In the genomic region with DNA sequence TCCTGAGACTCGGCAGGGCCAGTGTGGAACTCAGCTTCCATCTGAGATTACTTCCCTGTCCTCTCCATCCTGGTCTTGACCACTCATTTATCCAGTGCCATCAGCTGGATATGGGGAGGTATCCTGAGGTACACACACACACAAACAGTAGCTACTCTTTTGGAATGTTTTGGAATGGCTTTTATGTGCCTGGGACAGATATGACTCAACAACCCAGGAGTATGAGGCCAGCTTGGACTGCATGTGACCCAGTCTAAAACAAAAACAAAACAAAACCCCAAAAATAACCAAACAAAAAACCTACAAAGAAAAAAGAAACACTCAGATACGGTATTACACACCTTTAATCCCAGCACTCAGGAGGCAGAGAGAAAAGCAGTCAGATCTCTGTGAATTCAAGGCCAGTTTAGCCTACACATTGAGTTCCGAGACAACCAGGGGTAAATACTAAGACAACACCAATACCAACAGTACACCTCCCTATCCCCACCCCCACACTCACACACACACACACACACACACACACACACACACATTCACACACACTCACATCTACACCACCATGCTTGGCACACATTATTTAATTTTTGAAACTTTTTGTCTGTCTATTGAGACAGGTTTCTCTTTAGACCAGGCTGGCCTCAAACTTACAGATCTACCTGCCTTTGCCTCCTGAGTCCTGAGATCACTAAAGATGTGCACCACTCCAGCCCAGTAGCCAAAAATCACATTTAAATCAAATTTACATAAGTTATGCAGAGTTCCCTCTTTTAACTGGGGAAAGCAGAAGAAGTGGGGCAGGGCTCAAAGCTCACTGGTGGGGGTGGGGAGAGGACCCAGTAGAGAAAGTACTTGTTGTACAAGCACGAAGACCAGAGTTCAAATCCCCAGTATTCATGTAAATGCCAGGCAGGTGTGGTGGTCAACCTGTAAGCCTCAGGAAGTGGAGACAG, we compare ENCODE assay signal across 15 mouse cellular contexts. TPM values are rescaled to one million over a fixed set of nuclear protein-coding genes. Genes with fewer than 3 reads are reported as not detected.
DNase-seq lines count a peak whose midpoint lies in the region; ATAC-seq and TF ChIP-seq lines count a peak whose summit lies in the region.
"Had no signal": no experiment of that assay in that cellular context is flagged by ENCODE, and none has a peak within 500 bp of the region (broad histone marks: within the 10 kb centered on the region; RNA-seq: fewer than 3 reads in every experiment).

No protein-coding gene starts in this region.

- H3K36me3 ChIP-seq in hindbrain, embryonic 10.5 days, result no peaks in the 10 kb centered on the region
- no peaks in the 10 kb centered on the region for H3K36me3 ChIP-seq in hindbrain, embryonic 16.5 days (ENCODE audit: control insufficient read depth, insufficient read depth, low read length)
- H3K36me3 ChIP-seq in C2C12 (ENCODE audit: control insufficient read depth, insufficient read depth), result no peaks in the 10 kb centered on the region
- no peaks in the 10 kb centered on the region for H3K36me3 ChIP-seq in liver, embryonic 15.5 days (replicated peaks)
- H3K36me3 ChIP-seq: stomach, embryonic 15.5 days had no signal

- peak overlapping the region; percentile 31 for H3ac ChIP-seq in C2C12 (ENCODE audit: control insufficient read depth, insufficient read length, low read depth)

- 72% methylated on average over 4 of the region's 4 CpGs for WGBS in hindbrain, embryonic 10.5 days
- WGBS in hindbrain, embryonic 16.5 days, result 74% methylated on average over 4 of the region's 4 CpGs
- WGBS in liver, embryonic 15.5 days (ENCODE audit: insufficient replicate concordance), result 37% methylated on average over 4 of the region's 4 CpGs

- H3K27ac ChIP-seq in hindbrain, embryonic 10.5 days, result peak overlapping the region; percentile 62
- H3K27ac ChIP-seq in hindbrain, embryonic 16.5 days (ENCODE audit: low read depth, low read length), result no peak overlapping the region
- no peak overlapping the region for H3K27ac ChIP-seq in liver, embryonic 15.5 days (replicated peaks)
- H3K27ac ChIP-seq: stomach, embryonic 15.5 days had no signal

- TF ChIP-seq CTCF in C2C12 (IDR thresholded peaks at IDR 0.05; ENCODE audit: control insufficient read depth, insufficient read depth, insufficient read length), result no peak

- no peak for DNase-seq in hindbrain, embryonic 10.5 days (ENCODE audit: low spot score)
- DNase-seq in R1 (ENCODE audit: low read depth, low spot score), result peak; percentile 90
- DNase-seq in left cerebral cortex, postnatal 25 days (ENCODE audit: low spot score in 2 of 2), result no peak
- no peak for DNase-seq in adrenal gland, postnatal 36 days
- DNase-seq: cerebellum, adult 2 months; forebrain, postnatal 0 days; kidney, adult 8-10 months had no signal

- H3K4me2 ChIP-seq in hindbrain, embryonic 16.5 days (ENCODE audit: low read length), result no peak overlapping the region
- H3K4me2 ChIP-seq in liver, embryonic 15.5 days, result peak overlapping the region; percentile 35; the same call in 1 of the 2 replicates

- peaks cover 18% of the 10 kb centered on the region for H3K4me1 ChIP-seq in hindbrain, embryonic 10.5 days (replicated peaks)
- no peaks in the 10 kb centered on the region for H3K4me1 ChIP-seq in hindbrain, embryonic 16.5 days (ENCODE audit: control insufficient read depth, insufficient read depth, low read depth, low read length)
- peaks cover 16% of the 10 kb centered on the region for H3K4me1 ChIP-seq in liver, embryonic 15.5 days (replicated peaks)

- H3K79me3 ChIP-seq in C2C12 (ENCODE audit: low read depth), result no peaks in the 10 kb centered on the region

- no peak overlapping the region for H3K9ac ChIP-seq in hindbrain, embryonic 16.5 days (ENCODE audit: low read depth, low read length)
- H3K9ac ChIP-seq in liver, embryonic 15.5 days, result no peak overlapping the region
- H3K9ac ChIP-seq: forebrain, postnatal 0 days; stomach, embryonic 15.5 days had no signal

- ATAC-seq in hindbrain, embryonic 16.5 days, result no peak
- no peak for ATAC-seq in liver, embryonic 15.5 days (ENCODE audit: insufficient read depth)
- ATAC-seq in megakaryocyte progenitor cell, adult 5-6 weeks (replicated peaks; ENCODE audit: poor library complexity), result no peak
- ATAC-seq: forebrain, postnatal 0 days had no signal

- H3K79me2 ChIP-seq in C2C12 (ENCODE audit: control insufficient read depth, insufficient read depth), result no peaks in the 10 kb centered on the region

- intact Hi-C loops in left cerebral cortex, postnatal 25 days (cut with DNase I), result loop anchor here (5.0 to 10.0 kb wide), 2 partner anchors 43 to 285 kb away; no protein-coding TSS in a partner anchor

- no peak overlapping the region for H3K4me3 ChIP-seq in hindbrain, embryonic 10.5 days
- H3K4me3 ChIP-seq in hindbrain, embryonic 16.5 days (ENCODE audit: low read length), result no peak overlapping the region
- H3K4me3 ChIP-seq in C2C12 (ENCODE audit: insufficient read depth, poor library complexity, severe bottlenecking), result no peak overlapping the region
- no peak overlapping the region for H3K4me3 ChIP-seq in liver, embryonic 15.5 days (replicated peaks)
- H3K4me3 ChIP-seq: stomach, embryonic 15.5 days had no signal

- no peaks in the 10 kb centered on the region for H3K27me3 ChIP-seq in hindbrain, embryonic 10.5 days (ENCODE audit: insufficient read depth, poor library complexity, severe bottlenecking)
- H3K27me3 ChIP-seq in hindbrain, embryonic 16.5 days (replicated peaks; ENCODE audit: control insufficient read depth, insufficient read depth, low read length), result no peaks in the 10 kb centered on the region
- no peaks in the 10 kb centered on the region for H3K27me3 ChIP-seq in C2C12 (ENCODE audit: control insufficient read depth, insufficient read depth, insufficient read length)
- peaks cover 3% of the 10 kb centered on the region; the same call in 1 of the 2 replicates for H3K27me3 ChIP-seq in liver, embryonic 15.5 days
- H3K27me3 ChIP-seq: stomach, embryonic 15.5 days had no signal

- no peaks in the 10 kb centered on the region for H3K9me3 ChIP-seq in hindbrain, embryonic 10.5 days
- H3K9me3 ChIP-seq in hindbrain, embryonic 16.5 days (ENCODE audit: control insufficient read depth, low read length), result no peaks in the 10 kb centered on the region
- H3K9me3 ChIP-seq in liver, embryonic 15.5 days (replicated peaks), result no peaks in the 10 kb centered on the region
- H3K9me3 ChIP-seq: stomach, embryonic 15.5 days had no signal

TF ChIP-seq in C2C12, 6 proteins besides CTCF, POLR2A, EP300 and RAD21 (continues in another document):
- TF ChIP-seq MYOG (IDR thresholded peaks at IDR 0.05; ENCODE audit: control insufficient read depth, extremely low read depth, insufficient read length), result no peak
- TF ChIP-seq CEBPB (IDR thresholded peaks at IDR 0.05; ENCODE audit: low read depth), result peak; percentile 36
- peak; percentile 85 for TF ChIP-seq USF1 (IDR thresholded peaks at IDR 0.05; ENCODE audit: low read depth)

RNA-seq across cellular contexts. Expression of a gene that starts 13.8 kb away (rescaled TPM):
- polyA plus RNA-seq in hindbrain, embryonic 10.5 days (2016; fragmentation: Nextera tagmentation; extraction: Ambion mirVana), result 38.6 and 39.3 TPM in 2 replicates
- 29.0 and 38.1 TPM in 2 replicates for polyA plus RNA-seq in hindbrain, embryonic 16.5 days (2015; fragmentation: Nextera tagmentation; extraction: Ambion mirVana)
- 27.3 TPM for polyA plus RNA-seq in C2C12 (2012; fragmentation: generic; extraction: Trizol)
- 16.2 and 17.0 TPM in 2 replicates for polyA plus RNA-seq in liver, embryonic 15.5 days (2015; fragmentation: Nextera tagmentation; extraction: Ambion mirVana)
- 10 to 100 TPM; 32.4 to 35.5 TPM for total RNA-seq in left cerebral cortex, postnatal 25 days (2021)
- 10 to 100 TPM; 44.7 to 49.2 TPM for total RNA-seq in adrenal gland, postnatal 36 days (2021)
- total RNA-seq in megakaryocyte progenitor cell, adult 5-6 weeks (2015), result 18.0 and 18.2 TPM in 2 replicates
- total RNA-seq in megakaryocyte progenitor cell, adult 5-6 weeks (2017), result 21.4 and 25.7 TPM in 2 replicates

RNA-seq across cellular contexts. Expression of a gene that starts 15.7 kb away (rescaled TPM):
- not detected in 2 replicates for polyA plus RNA-seq in hindbrain, embryonic 10.5 days (2016; fragmentation: Nextera tagmentation; extraction: Ambion mirVana)
- polyA plus RNA-seq in hindbrain, embryonic 16.5 days (2015; fragmentation: Nextera tagmentation; extraction: Ambion mirVana), result 4.9 TPM in 1 of 2 replicates, not detected in the other
- not detected for polyA plus RNA-seq in C2C12 (2012; fragmentation: generic; extraction: Trizol)
- not detected in 2 replicates for polyA plus RNA-seq in liver, embryonic 15.5 days (2015; fragmentation: Nextera tagmentation; extraction: Ambion mirVana)
- 1 to 10 TPM; 8.8 to 10.0 TPM for total RNA-seq in left cerebral cortex, postnatal 25 days (2021)
- 10 to 100 TPM; 13.7 to 16.1 TPM for total RNA-seq in adrenal gland, postnatal 36 days (2021)
- 1.6 and 8.0 TPM in 2 replicates for total RNA-seq in megakaryocyte progenitor cell, adult 5-6 weeks (2015)
- not detected in 2 replicates for total RNA-seq in megakaryocyte progenitor cell, adult 5-6 weeks (2017)
- total RNA-seq: forebrain, postnatal 0 days had no signal
- polyA plus RNA-seq: activated CD4-positive, CD25-positive, alpha-beta regulatory T cell, adult 4 months; cerebellum, adult 2 months; forebrain, postnatal 0 days; limb, embryonic 14.5 days; neural tube, embryonic 11.5 days; stomach, embryonic 15.5 days had no signal

RNA-seq across cellular contexts. Expression of a gene that starts 35.0 kb away (rescaled TPM):
- 111 TPM in 2 replicates for polyA plus RNA-seq in hindbrain, embryonic 10.5 days (2016; fragmentation: Nextera tagmentation; extraction: Ambion mirVana)
- polyA plus RNA-seq in hindbrain, embryonic 16.5 days (2015; fragmentation: Nextera tagmentation; extraction: Ambion mirVana), result 116 and 117 TPM in 2 replicates
- 507 TPM for polyA plus RNA-seq in C2C12 (2012; fragmentation: generic; extraction: Trizol)
- 130 and 134 TPM in 2 replicates for polyA plus RNA-seq in liver, embryonic 15.5 days (2015; fragmentation: Nextera tagmentation; extraction: Ambion mirVana)
- total RNA-seq in left cerebral cortex, postnatal 25 days (2021), result 100 to 1,000 TPM; 104 to 111 TPM
- 100 to 1,000 TPM; 263 to 281 TPM for total RNA-seq in adrenal gland, postnatal 36 days (2021)
- 218 and 306 TPM in 2 replicates for total RNA-seq in megakaryocyte progenitor cell, adult 5-6 weeks (2015)
- total RNA-seq in megakaryocyte progenitor cell, adult 5-6 weeks (2017), result 305 and 370 TPM in 2 replicates

RNA-seq across cellular contexts. Expression of a gene that starts 44.1 kb away (rescaled TPM):
- polyA plus RNA-seq in hindbrain, embryonic 10.5 days (2016; fragmentation: Nextera tagmentation; extraction: Ambion mirVana), result 67.4 TPM in 2 replicates
- 70.6 and 70.7 TPM in 2 replicates for polyA plus RNA-seq in hindbrain, embryonic 16.5 days (2015; fragmentation: Nextera tagmentation; extraction: Ambion mirVana)
- polyA plus RNA-seq in C2C12 (2012; fragmentation: generic; extraction: Trizol), result 223 TPM
- polyA plus RNA-seq in liver, embryonic 15.5 days (2015; fragmentation: Nextera tagmentation; extraction: Ambion mirVana), result 24.4 and 26.2 TPM in 2 replicates
- total RNA-seq in left cerebral cortex, postnatal 25 days (2021), result 10 to 100 TPM; 38.8 to 41.4 TPM
- total RNA-seq in adrenal gland, postnatal 36 days (2021), result 10 to 100 TPM; 41.4 to 46.9 TPM
- 65.0 and 68.9 TPM in 2 replicates for total RNA-seq in megakaryocyte progenitor cell, adult 5-6 weeks (2015)
- total RNA-seq in megakaryocyte progenitor cell, adult 5-6 weeks (2017), result 19.5 and 43.8 TPM in 2 replicates

RNA-seq across cellular contexts. Expression of a gene that starts 46.5 kb away (rescaled TPM):
- polyA plus RNA-seq in hindbrain, embryonic 10.5 days (2016; fragmentation: Nextera tagmentation; extraction: Ambion mirVana), result 6.3 and 8.6 TPM in 2 replicates
- polyA plus RNA-seq in hindbrain, embryonic 16.5 days (2015; fragmentation: Nextera tagmentation; extraction: Ambion mirVana), result 15.7 and 15.8 TPM in 2 replicates
- polyA plus RNA-seq in C2C12 (2012; fragmentation: generic; extraction: Trizol), result 19.2 TPM
- polyA plus RNA-seq in liver, embryonic 15.5 days (2015; fragmentation: Nextera tagmentation; extraction: Ambion mirVana), result 0.54 and 0.55 TPM in 2 replicates
- total RNA-seq in left cerebral cortex, postnatal 25 days (2021), result 100 to 1,000 TPM; 119 to 121 TPM
- 10 to 100 TPM in 1 of 2 experiments, 1 to 10 TPM in 1; 7.0 to 10.3 TPM for total RNA-seq in adrenal gland, postnatal 36 days (2021)
- total RNA-seq in megakaryocyte progenitor cell, adult 5-6 weeks (2015), result not detected in 2 replicates
- not detected in 2 replicates for total RNA-seq in megakaryocyte progenitor cell, adult 5-6 weeks (2017)
